Mouse (Mus musculus) thymus, postnatal 4 days (tissue): Measurements from ENCODE around the gene Spocd1.

Experiments
- DNase-seq: peaks from one replicate; pipeline ENCODE4 v3.0.0; 2021

The Spocd1 gene

GRCm38 (mm10) chr4:129978227-129978626 is 49.2 kb downstream of the Spocd1 start:
- no peak for DNase-seq

GRCm38 (mm10) chr4:129978930-129979329 is 49.9 kb downstream of the Spocd1 start:
- DNase-seq: no peak

GRCm38 (mm10) chr4:129981657-129982056 is 52.6 kb downstream of the Spocd1 start:
- DNase-seq: no peak

- DNase-seq: no peak
Observed at GRCm38 (mm10) chr4:129983046-129983445, 54.0 kb downstream of the Spocd1 start.

GRCm38 (mm10) chr4:129983764-129984420 is 54.8 kb downstream of the Spocd1 start:
- peak; percentile 69 for DNase-seq

GRCm38 (mm10) chr4:129984421-129985061 is 55.5 kb downstream of the Spocd1 start, which contains the start of gene Adgrb2:
Gene Adgrb2, plus strand, starts transcription at chr4:129984870.
- peak; percentile 56 for DNase-seq

- DNase-seq: peak; percentile 35
Observed at GRCm38 (mm10) chr4:129985161-129985670, 56.2 kb downstream of the Spocd1 start.

- peak; percentile 78 for DNase-seq
Observed at GRCm38 (mm10) chr4:129985671-129986441, 56.8 kb downstream of the Spocd1 start.

- peak; percentile 63 for DNase-seq
Observed at GRCm38 (mm10) chr4:129987825-129988504, 58.9 kb downstream of the Spocd1 start.

GRCm38 (mm10) chr4:129989925-129990324 is 60.9 kb downstream of the Spocd1 start:
- DNase-seq: no peak

- no peak for DNase-seq
Observed at GRCm38 (mm10) chr4:129992720-129993119, 63.7 kb downstream of the Spocd1 start.

GRCm38 (mm10) chr4:129993213-129993612 is 64.2 kb downstream of the Spocd1 start:
- DNase-seq: no peak

- DNase-seq: no peak
Observed at GRCm38 (mm10) chr4:129993944-129994695, 65.1 kb downstream of the Spocd1 start.

- no peak for DNase-seq
Observed at GRCm38 (mm10) chr4:129994728-129995127, 65.7 kb downstream of the Spocd1 start.

GRCm38 (mm10) chr4:129995255-129995654 is 66.2 kb downstream of the Spocd1 start:
- DNase-seq: no peak

GRCm38 (mm10) chr4:129996015-129996414 is 67.0 kb downstream of the Spocd1 start:
- DNase-seq: peak; percentile 30

- DNase-seq: no peak
Observed at GRCm38 (mm10) chr4:129998124-129998523, 69.1 kb downstream of the Spocd1 start.

GRCm38 (mm10) chr4:130001710-130002109 is 72.7 kb downstream of the Spocd1 start:
- no peak for DNase-seq

GRCm38 (mm10) chr4:130002157-130002556 is 73.1 kb downstream of the Spocd1 start:
- no peak for DNase-seq

GRCm38 (mm10) chr4:130005593-130005992 is 76.5 kb downstream of the Spocd1 start:
- DNase-seq: peak; percentile 60

GRCm38 (mm10) chr4:130006533-130006932 is 77.5 kb downstream of the Spocd1 start:
- peak; percentile 37 for DNase-seq
